Mouse (Mus musculus) limb, embryonic 10.5 days (tissue): ENCODE results near the gene Wif1. TPM values are rescaled to one million over a fixed set of nuclear protein-coding genes. Genes with fewer than 3 reads are reported as not detected.

Experiments used
- polyA plus RNA-seq: library from polyadenylated mRNA; unstranded; fragments of >200 nt; fragmentation: Nextera tagmentation; extraction: Ambion mirVana; gene quantifications from 2 replicates; pipeline ENCODE4 v1.2.1, GENCODE M21; 2016

Wif1 gene
- polyA plus RNA-seq, 1 experiment from 2014 or later: 35.8 TPM

Other genes with a start within 250 kb of the Wif1 start
- gene Msrb3, start 134.9 kb upstream of the Wif1 start, polyA plus RNA-seq: 5.4 and 7.2 TPM in 2 replicates
- 2.5 and 3.5 TPM in 2 replicates for gene Lemd3, start 54.6 kb upstream of the Wif1 start, polyA plus RNA-seq